Mouse (Mus musculus): ENCODE results near the gene Kdm6a. TPM values are rescaled to one million over a fixed set of nuclear protein-coding genes. Genes with fewer than 3 reads are reported as not detected.

Gene Kdm6a
- 95.2 and 96.6 TPM in 2 replicates for total RNA-seq (2017)

DNA sequence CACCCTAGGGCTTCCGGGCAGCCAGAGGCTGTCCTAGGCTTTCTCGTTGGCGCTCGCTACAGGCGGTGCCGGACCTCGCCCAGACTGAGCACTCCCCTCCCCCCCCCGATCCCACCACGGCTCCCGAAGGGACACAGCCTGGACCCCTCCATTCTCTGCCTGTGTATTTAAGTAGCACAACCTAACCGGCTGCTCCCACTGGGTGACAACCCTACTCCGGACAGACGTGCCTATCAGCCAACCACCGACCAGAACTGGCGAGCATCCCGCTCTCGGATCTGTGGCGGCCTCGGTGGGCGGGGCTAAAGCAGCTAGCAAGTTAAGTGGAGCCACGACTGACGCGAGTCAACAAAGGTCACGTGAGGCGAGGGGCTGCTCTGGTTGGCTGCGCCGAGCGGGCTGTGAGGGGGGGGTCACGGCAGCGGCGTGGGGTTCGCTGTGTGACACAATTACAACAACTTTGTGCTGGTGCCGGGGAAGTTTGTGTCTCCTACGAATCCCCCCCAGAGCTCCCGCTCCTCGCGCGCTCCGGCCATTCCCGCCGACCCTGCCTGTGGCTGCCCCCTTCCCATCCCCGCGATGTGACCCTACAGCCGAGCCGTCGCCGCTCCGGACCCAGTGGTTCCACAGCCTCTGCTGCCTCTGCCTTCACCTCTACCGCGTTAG is at the start of gene Kdm6a:
Kdm6a (plus strand) TSS at position 384 of the 666 bp plus-strand sequence.
- peak; percentile 98 for ATAC-seq (ENCODE audit: extremely low read depth, insufficient number of reproducible peaks, low FRiP score, poor library complexity, severe bottlenecking)

- ATAC-seq (ENCODE audit: extremely low read depth, insufficient number of reproducible peaks, low FRiP score, poor library complexity, severe bottlenecking), result no peak
Observed at GRCm38 (mm10) chrX:18145557-18145956, 16.8 kb upstream of the Kdm6a start, which contains the start of gene Dusp21. Gene Dusp21, plus strand, starts transcription at chrX:18145857.

DNA sequence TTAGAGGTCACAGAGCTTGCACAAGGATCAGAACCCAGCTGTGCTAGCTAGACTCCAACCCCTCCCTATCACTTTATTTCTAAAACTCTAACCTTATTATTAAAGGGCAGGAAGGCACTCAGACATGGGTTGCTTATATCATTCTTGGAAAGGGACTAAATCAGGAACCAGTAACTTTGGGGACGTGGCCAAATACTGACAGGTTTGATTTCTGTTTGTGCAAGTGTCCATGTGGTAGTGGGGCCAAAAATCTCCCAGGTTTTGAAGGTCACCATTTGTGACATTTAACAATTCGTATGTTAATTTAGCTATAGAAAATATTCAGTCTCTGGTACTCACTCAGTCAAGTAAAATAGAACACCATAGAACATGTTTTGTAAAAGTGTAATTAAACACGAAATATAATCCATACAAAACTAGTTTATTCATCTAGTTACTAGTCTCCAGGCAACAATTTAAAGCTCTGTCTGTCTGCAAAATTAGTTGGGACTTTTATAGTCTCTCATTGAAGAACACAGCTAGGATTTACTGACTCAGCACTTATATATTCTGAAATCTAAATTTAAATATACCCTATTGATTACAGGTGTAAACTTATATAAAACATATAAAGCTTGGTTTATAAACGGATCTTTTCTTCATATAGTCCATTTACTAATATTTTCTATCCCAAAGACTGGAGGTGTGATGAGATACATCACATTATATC is 1.5 kb upstream of the Kdm6a start:
- ATAC-seq (ENCODE audit: extremely low read depth, insufficient number of reproducible peaks, low FRiP score, poor library complexity, severe bottlenecking), result no peak

DNA sequence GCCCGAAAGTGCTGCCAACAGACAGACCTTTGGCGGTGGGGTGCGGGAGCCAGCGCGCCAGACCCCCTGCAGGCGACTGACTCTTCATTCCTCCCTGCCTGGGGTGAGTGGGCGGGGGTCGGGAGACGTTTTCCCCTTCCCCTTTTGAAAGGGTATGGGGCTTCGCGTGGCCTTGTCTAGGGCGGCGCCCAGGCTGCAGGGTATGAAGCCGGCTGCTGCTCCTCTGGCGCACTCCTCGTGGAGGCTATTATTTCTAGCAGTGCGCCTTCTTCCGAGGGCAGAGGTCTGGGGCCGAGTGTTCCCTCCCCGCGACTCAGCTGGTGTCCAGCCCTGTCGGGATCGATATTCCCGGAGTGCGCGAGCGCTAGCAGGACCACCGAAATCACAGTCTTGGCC is 581 bp upstream of the Kdm6a start:
- no peak for ATAC-seq (ENCODE audit: extremely low read depth, insufficient number of reproducible peaks, low FRiP score, poor library complexity, severe bottlenecking)

GRCm38 (mm10) chrX:18162861-18163731 is 721 bp downstream of the Kdm6a start:
- 0 out of 2 replicates have a peak, but pooled peaks have one; percentile 20 for ATAC-seq (ENCODE audit: extremely low read depth, insufficient number of reproducible peaks, low FRiP score, poor library complexity, severe bottlenecking)

- ATAC-seq (ENCODE audit: extremely low read depth, insufficient number of reproducible peaks, low FRiP score, poor library complexity, severe bottlenecking), result no peak
Observed at GRCm38 (mm10) chrX:18163917-18164624, 1.7 kb downstream of the Kdm6a start.

GRCm38 (mm10) chrX:18165121-18165520 is 2.7 kb downstream of the Kdm6a start:
- no peak for ATAC-seq (ENCODE audit: extremely low read depth, insufficient number of reproducible peaks, low FRiP score, poor library complexity, severe bottlenecking)

DNA sequence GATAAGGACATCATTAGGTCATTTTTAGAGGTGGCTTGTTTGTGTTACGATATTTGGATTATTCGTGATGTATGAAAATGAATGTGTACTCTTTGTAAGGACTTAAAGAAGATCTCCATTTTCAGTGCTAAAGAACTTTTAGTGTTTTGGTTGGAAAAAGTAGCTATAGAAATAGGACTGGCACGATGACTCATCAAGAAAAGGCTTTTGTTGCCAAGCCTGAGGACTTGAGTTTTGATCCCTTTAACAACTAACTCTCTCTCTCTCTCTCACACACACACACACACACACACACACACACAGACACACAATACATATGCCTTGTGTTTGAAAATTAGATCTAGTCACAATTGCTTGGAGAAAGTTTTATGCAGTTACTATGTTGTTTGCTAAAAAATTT is 4.6 kb downstream of the Kdm6a start:
- ATAC-seq (ENCODE audit: extremely low read depth, insufficient number of reproducible peaks, low FRiP score, poor library complexity, severe bottlenecking), result no peak

DNA sequence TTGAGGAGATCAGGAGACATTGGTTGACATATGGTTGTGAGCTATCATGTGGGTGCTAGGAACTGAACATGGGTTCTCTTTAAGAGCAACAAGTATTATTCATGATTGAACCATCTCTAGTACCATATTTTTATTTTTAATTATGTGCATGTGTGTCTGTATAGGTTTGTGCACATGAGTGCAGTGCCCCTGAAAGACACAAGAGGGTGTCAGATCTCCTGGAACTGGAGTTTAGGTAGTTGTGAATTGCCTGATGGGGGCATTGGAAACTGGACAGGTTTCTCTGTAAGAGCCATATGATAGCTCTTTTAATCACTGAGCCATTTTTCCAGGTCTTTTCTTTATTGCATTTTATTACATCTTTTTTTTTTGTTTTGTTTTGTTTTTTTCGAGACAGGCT is 6.6 kb downstream of the Kdm6a start:
- ATAC-seq (ENCODE audit: extremely low read depth, insufficient number of reproducible peaks, low FRiP score, poor library complexity, severe bottlenecking), result peak; percentile 72; the same call in 1 of the 2 replicates

- ATAC-seq (ENCODE audit: extremely low read depth, insufficient number of reproducible peaks, low FRiP score, poor library complexity, severe bottlenecking), result no peak
Observed at GRCm38 (mm10) chrX:18174831-18175230, 12.5 kb downstream of the Kdm6a start.

- ATAC-seq (ENCODE audit: extremely low read depth, insufficient number of reproducible peaks, low FRiP score, poor library complexity, severe bottlenecking), result peak; percentile 39; the same call in 1 of the 2 replicates
Observed at GRCm38 (mm10) chrX:18177803-18178202, 15.4 kb downstream of the Kdm6a start.

DNA sequence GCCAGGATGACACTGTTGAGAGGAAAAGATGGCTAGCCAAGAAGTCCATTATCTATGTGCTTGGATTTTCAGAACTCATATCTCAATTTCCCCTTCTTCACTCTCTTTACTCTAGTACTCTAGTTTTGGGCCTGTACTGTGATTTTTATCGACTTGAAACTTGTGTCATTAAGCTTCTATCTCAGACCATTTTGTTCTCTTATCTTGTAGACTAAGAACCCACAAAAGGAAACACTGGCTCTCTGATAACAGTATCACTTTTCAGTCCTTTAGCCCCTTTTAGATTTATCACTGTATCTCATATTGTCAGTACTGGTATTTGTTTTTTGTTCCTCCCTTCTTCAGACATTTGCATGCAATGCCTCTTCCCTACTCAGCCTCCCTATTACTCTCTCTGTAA is 17.1 kb downstream of the Kdm6a start:
- no peak for ATAC-seq (ENCODE audit: extremely low read depth, insufficient number of reproducible peaks, low FRiP score, poor library complexity, severe bottlenecking)

GRCm38 (mm10) chrX:18187203-18187602 is 24.8 kb downstream of the Kdm6a start:
- peak; percentile 23; the same call in 1 of the 2 replicates for ATAC-seq (ENCODE audit: extremely low read depth, insufficient number of reproducible peaks, low FRiP score, poor library complexity, severe bottlenecking)

DNA sequence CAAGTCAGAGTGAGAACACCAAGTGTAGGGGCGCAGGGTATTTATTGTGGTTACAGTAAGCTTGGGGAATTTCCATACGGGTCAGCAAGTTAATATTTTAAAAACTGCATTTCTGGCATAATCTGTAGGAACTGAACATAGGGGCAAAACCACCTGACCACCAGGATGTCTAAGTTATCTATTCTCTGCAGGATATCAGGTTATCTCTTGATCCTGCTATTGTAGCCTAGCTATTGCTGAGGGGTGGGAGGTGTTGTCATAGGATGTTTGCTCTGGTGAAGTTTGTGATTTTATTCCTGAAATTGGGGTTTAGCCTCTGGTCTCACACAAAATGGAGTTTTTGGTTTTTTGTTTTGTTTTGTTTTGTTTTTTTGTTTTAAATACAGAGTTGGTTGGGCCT is 25.9 kb downstream of the Kdm6a start:
- ATAC-seq (ENCODE audit: extremely low read depth, insufficient number of reproducible peaks, low FRiP score, poor library complexity, severe bottlenecking), result no peak

DNA sequence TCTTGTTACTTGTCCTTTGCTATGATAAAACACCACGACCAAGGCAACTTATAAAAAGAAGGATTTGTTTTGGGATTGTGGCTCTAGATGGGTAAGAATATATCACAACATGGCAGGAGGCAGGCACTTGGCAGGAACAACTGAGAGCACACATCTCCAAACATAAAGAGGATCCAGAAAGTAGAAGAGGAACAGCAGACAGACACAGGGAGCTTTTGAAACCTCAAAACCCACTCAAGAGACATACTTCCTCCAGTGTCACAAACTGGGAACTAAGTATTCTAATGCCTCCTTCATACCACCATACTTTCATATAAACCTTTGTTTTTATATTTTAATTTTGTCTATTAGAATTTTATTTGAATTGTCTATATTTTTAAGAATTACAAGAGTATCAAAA is 77.2 kb downstream of the Kdm6a start:
- no peak for ATAC-seq (ENCODE audit: extremely low read depth, insufficient number of reproducible peaks, low FRiP score, poor library complexity, severe bottlenecking)

DNA sequence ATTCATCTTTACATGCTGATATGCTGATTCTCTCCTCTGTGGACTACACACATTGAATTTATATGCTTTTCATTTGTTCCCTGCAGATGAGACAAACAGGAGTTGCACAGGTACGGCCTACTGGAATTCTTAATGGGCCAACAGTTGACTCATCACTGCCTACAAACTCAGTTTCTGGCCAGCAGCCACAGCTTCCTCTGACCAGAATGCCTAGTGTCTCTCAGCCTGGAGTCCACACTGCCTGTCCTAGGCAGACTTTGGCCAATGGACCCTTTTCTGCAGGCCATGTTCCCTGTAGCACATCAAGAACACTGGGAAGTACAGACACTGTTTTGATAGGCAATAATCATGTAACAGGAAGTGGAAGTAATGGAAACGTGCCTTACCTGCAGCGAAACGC is 88.2 kb downstream of the Kdm6a start:
- ATAC-seq (ENCODE audit: extremely low read depth, insufficient number of reproducible peaks, low FRiP score, poor library complexity, severe bottlenecking), result no peak

GRCm38 (mm10) chrX:18254767-18255166 is 92.4 kb downstream of the Kdm6a start:
- peak; percentile 67; the same call in 1 of the 2 replicates for ATAC-seq (ENCODE audit: extremely low read depth, insufficient number of reproducible peaks, low FRiP score, poor library complexity, severe bottlenecking)

GRCm38 (mm10) chrX:18258238-18258809 is 95.9 kb downstream of the Kdm6a start:
- no peak for ATAC-seq (ENCODE audit: extremely low read depth, insufficient number of reproducible peaks, low FRiP score, poor library complexity, severe bottlenecking)

GRCm38 (mm10) chrX:18278561-18278960 is 116.2 kb downstream of the Kdm6a start:
- ATAC-seq (ENCODE audit: extremely low read depth, insufficient number of reproducible peaks, low FRiP score, poor library complexity, severe bottlenecking), result no peak
